Mouse (Mus musculus) myocyte (in vitro differentiated cells): Measurements from ENCODE around the gene Ccdc146. TPM values are rescaled to one million over a fixed set of nuclear protein-coding genes. Genes with fewer than 3 reads are reported as not detected.

Experiments used
- H3K27me3 ChIP-seq: one replicate; pipeline ENCODE4 v1.6.1; 2011; ENCODE audit not compliant: control insufficient read depth, insufficient read depth, insufficient read length
- H3K36me3 ChIP-seq: one replicate; pipeline ENCODE4 v1.6.1; 2011; ENCODE audit not compliant: control insufficient read depth, insufficient read depth
- H3K4me2 ChIP-seq: one replicate; pipeline ENCODE4 v1.6.1; 2011; ENCODE audit warnings: low read depth, control low read depth
- H3K4me3 ChIP-seq: one replicate; pipeline ENCODE4 v1.5.1; 2011; ENCODE audit warnings: mild to moderate bottlenecking, control low read depth, moderate library complexity
- H3K79me2 ChIP-seq: one replicate; pipeline ENCODE4 v1.6.1; 2011; ENCODE audit not compliant: control insufficient read depth, insufficient read depth
- H3ac ChIP-seq: one replicate; pipeline ENCODE4 v1.6.1; 2011; ENCODE audit not compliant: control insufficient read depth, insufficient read length
- CEBPB ChIP-seq: IDR thresholded peaks from 2 replicates; pipeline ENCODE4 v1.6.1; 2011; ENCODE audit warnings: mild to moderate bottlenecking, moderate library complexity; ENCODE audit not compliant: poor library complexity, insufficient read depth, severe bottlenecking
- E2F4 ChIP-seq: IDR thresholded peaks from one replicate; pipeline ENCODE4 v1.6.1; 2011; ENCODE audit warnings: mild to moderate bottlenecking, control low read depth, moderate library complexity; ENCODE audit not compliant: insufficient read depth
- MAX ChIP-seq: IDR thresholded peaks from one replicate; pipeline ENCODE4 v1.6.1; 2011; ENCODE audit warnings: low read depth, mild to moderate bottlenecking, control low read depth
- MYOD1 ChIP-seq, 3 experiments: IDR thresholded peaks; one replicate each; pipeline ENCODE4 v1.6.1; 2011; ENCODE audit warnings: control low read depth in 2 of 3, low read depth in 2 of 3, mild to moderate bottlenecking in 2 of 3, moderate library complexity in 1 of 3; ENCODE audit not compliant: insufficient read length in 2 of 3, control insufficient read depth in 1 of 3
- MYOG ChIP-seq, 3 experiments: IDR thresholded peaks; one replicate each; pipeline ENCODE4 v1.6.1; 2011; ENCODE audit warnings: control low read depth in 2 of 3, low read depth in 2 of 3, mild to moderate bottlenecking in 2 of 3; ENCODE audit not compliant: insufficient read length in 2 of 3, control insufficient read depth in 1 of 3, insufficient read depth in 1 of 3
- POLR2A ChIP-seq: IDR thresholded peaks from one replicate; pipeline ENCODE4 v1.6.1; 2011; ENCODE audit warnings: low read depth, mild to moderate bottlenecking, control low read depth, moderate library complexity; ENCODE audit not compliant: insufficient read length
- POLR2AphosphoS2 ChIP-seq: IDR thresholded peaks from one replicate; pipeline ENCODE4 v1.6.1; 2011; ENCODE audit warnings: low read depth, control low read depth; ENCODE audit not compliant: insufficient read length
- REST ChIP-seq: IDR thresholded peaks from one replicate; pipeline ENCODE4 v1.6.1; 2011; ENCODE audit warnings: mild to moderate bottlenecking, control low read depth, moderate library complexity; ENCODE audit not compliant: insufficient read depth, insufficient read length
- SRF ChIP-seq: IDR thresholded peaks from one replicate; pipeline ENCODE4 v1.6.1; 2011; ENCODE audit warnings: low read depth; ENCODE audit not compliant: control insufficient read depth, insufficient read length
- TCF12 ChIP-seq: IDR thresholded peaks from one replicate; pipeline ENCODE4 v1.6.1; 2011; ENCODE audit warnings: mild to moderate bottlenecking, control low read depth; ENCODE audit not compliant: poor library complexity, insufficient read depth, severe bottlenecking
- TCF3 ChIP-seq: IDR thresholded peaks from one replicate; pipeline ENCODE4 v1.6.1; 2011; ENCODE audit warnings: low read depth, control low read depth; ENCODE audit not compliant: insufficient read length
- USF1 ChIP-seq: IDR thresholded peaks from one replicate; pipeline ENCODE4 v1.6.1; 2011; ENCODE audit warnings: low read depth, mild to moderate bottlenecking, control low read depth, moderate library complexity
- polyA plus RNA-seq: library from polyadenylated mRNA; unstranded; fragments of >200 nt; fragmentation: generic; extraction: Trizol; gene quantifications from one replicate; pipeline ENCODE4 v1.2.1, GENCODE M21; 2012; ENCODE audit warnings: missing spikeins

Ccdc146 gene
- polyA plus RNA-seq, 1 experiment = not detected

DNA sequence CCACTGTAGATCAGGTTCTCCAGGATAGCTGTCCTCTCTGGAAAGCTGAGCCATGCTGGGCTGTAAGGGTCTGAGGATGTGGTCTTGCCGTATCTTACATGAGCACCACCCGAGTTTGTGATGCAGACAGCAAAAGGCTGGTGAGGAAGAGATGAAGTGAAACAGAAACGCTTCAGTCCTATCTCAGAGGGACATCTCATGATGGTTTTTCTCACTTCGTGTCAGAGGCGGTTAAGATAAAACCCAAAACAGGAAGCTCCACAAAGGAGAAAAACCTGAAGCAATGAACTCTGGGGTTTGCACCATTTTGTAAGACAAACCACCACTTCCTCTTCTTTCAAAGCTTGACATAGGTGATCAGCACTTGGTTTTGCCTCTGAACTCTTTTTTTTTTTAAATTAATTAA lies 13.2 kb downstream of the Ccdc146 start:
- Histone ChIP-seq H3K79me2 (no peaks in the 10 kb centered on the region), H3K36me3 (no peaks in the 10 kb centered on the region), H3ac (no peak overlapping the region), H3K4me2 (no peak overlapping the region), H3K27me3 (peaks cover 4% of the 10 kb centered on the region), H3K4me3 (no peak overlapping the region)
- no peak for TF ChIP-seq REST
- TF ChIP-seq USF1 = no peak

DNA sequence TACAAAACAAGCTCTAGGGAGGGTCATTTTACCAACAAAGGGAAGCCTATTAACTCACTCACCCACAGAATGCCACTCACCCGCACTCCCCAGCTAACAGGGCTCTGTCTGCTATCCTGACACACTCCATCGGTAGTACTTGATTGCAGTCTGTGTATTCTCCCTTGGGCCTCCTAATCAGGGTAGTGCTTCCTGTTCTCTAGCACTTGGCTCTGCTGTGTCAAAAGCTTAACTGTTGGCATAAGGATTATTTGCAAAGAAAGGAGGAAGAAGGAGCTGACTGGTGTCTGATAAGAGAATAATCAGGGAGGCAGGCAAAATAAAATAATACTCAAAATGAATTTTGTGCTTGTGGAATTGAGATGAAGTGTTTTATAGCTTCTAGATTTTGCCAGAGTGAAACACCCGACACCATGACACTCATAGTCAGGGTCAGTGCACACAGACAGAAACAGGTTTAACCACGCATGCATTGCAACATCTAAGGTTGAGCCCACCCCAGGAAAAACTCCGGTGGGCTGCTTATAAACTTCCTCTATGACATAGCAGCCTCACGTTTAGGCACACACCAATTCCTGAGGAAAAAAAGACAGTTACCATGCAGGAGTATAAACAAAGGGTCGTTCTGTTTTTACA lies 29.2 kb downstream of the Ccdc146 start:
- Histone ChIP-seq H3K36me3 (no peaks in the 10 kb centered on the region), H3K79me2 (no peaks in the 10 kb centered on the region), H3ac (no peak overlapping the region), H3K4me2 (no peak overlapping the region), H3K4me3 (no peak overlapping the region), H3K27me3 (no peaks in the 10 kb centered on the region)
- TF ChIP-seq POLR2A (no peak), MAX (no peak), TCF3 (no peak), USF1 (no peak), E2F4 (no peak), POLR2AphosphoS2 (no peak)

DNA sequence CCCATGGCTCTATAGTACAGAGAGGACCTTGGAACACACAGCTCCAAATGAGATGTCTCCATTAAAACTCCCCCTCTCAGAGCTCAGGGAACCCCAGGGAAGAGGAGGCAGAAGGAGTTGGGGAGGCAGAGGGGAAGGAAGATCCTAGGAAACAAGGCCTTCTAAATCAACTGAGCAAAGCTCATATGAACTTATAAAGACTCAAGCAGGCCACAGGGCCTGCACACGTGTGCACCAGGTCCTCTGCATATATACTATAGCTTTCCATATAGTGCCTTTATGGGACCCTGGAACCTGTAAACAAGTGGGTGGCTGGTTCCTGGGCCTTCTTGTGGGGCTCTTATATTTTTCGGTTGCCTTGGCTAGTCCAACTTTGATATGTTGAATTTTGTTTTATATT lies 29.9 kb downstream of the Ccdc146 start:
- H3K4me2 ChIP-seq = no peak overlapping the region
- TF ChIP-seq REST (no peak), MAX (no peak), USF1 (no peak), MYOD1 (IDR thresholded peaks at IDR 0.05; ENCODE audit: control insufficient read depth in 1 of 3, insufficient read length in 2 of 3, low read depth in 2 of 3) (no peak), MYOG (IDR thresholded peaks at IDR 0.05; ENCODE audit: control insufficient read depth in 1 of 3, insufficient read depth in 1 of 3, insufficient read length in 2 of 3, low read depth in 2 of 3) (no peak), POLR2A (no peak), CEBPB (no peak), TCF12 (no peak), POLR2AphosphoS2 (no peak), SRF (no peak), E2F4 (no peak), TCF3 (no peak)
- no peak overlapping the region for H3ac ChIP-seq
- H3K36me3 ChIP-seq = no peaks in the 10 kb centered on the region
- no peaks in the 10 kb centered on the region for H3K27me3 ChIP-seq
- no peaks in the 10 kb centered on the region for H3K79me2 ChIP-seq
- H3K4me3 ChIP-seq = no peak overlapping the region

DNA sequence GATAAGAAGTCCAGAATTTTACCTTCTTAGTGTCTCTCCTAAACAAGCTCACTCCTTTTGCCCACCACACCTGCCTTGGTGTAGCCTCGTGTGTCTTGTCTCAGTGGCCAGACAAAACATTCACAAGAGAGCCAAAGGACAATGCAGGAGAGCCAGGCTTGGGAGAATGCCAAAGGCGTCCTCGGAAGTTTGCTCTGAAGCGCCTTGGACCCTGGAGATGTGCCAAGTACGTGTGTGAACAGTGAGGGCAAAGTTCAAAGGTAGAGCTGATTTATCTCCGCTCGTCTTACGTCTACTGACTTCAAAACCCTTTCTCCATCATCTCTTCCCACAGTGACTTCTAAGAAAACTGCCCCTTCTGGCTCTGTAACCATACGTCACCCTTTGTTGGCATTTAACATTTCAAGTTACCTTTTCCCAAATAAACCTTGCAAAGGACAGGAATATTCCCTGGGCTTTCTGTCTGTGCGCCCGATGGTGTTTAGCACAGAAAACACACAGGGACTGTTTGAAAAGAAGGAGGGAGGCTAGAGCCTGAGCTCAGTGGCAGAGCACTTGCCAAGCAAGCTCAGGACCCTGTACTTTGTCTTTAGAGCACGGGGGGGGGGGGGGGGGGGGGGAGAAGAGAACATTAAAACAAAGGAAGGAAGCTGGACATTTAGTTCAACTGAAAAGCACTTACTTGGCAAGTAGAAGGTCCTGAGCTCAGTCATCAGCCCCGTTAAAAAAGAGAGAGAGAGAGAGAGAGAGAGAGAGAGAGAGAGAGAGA lies 32.7 kb downstream of the Ccdc146 start:
- no peak overlapping the region for H3K4me3 ChIP-seq
- H3K27me3 ChIP-seq = no peaks in the 10 kb centered on the region
- TF ChIP-seq POLR2A (no peak), USF1 (no peak), MAX (no peak), TCF12 (no peak), TCF3 (no peak), REST (no peak), CEBPB (no peak), POLR2AphosphoS2 (no peak), SRF (no peak), MYOD1 (IDR thresholded peaks at IDR 0.05; ENCODE audit: control insufficient read depth in 1 of 3, insufficient read length in 2 of 3, low read depth in 2 of 3) (no peak), MYOG (IDR thresholded peaks at IDR 0.05; ENCODE audit: control insufficient read depth in 1 of 3, insufficient read depth in 1 of 3, insufficient read length in 2 of 3, low read depth in 2 of 3) (no peak), E2F4 (no peak)
- no peak overlapping the region for H3K4me2 ChIP-seq
- no peaks in the 10 kb centered on the region for H3K36me3 ChIP-seq
- no peaks in the 10 kb centered on the region for H3K79me2 ChIP-seq
- no peak overlapping the region for H3ac ChIP-seq

DNA sequence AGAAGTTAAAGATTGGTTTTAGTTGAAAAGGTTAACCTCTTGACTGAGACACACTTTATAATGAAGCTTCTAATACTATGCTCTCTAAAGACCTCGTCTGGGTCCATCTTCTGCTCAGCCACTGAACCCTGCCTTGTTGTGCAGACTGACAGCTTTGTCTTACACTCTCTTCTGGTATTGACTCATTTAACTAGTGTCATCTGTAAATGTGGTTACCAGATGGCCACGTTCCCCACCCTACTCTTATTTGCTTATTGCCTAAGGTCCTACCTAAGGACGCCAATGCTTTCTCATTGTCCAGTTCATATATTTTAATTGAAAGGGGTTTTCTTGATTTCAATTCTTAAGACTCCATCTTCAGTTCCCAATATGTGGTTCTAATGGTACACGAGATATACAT lies 35.6 kb downstream of the Ccdc146 start:
- H3K79me2 ChIP-seq = no peaks in the 10 kb centered on the region
- H3K27me3 ChIP-seq = no peaks in the 10 kb centered on the region
- no peak overlapping the region for H3K4me2 ChIP-seq
- no peak overlapping the region for H3K4me3 ChIP-seq
- H3ac ChIP-seq = no peak overlapping the region
- no peaks in the 10 kb centered on the region for H3K36me3 ChIP-seq
- TF ChIP-seq CEBPB (no peak), REST (no peak), MAX (no peak)
